Mouse (Mus musculus) heart, embryonic 11.5 days (tissue): ENCODE data around the gene Sox3. TPM values are rescaled to one million over a fixed set of nuclear protein-coding genes. Genes with fewer than 3 reads are reported as not detected.

Experiments
- ATAC-seq: fragments of 200-750 bp; cut with Nextera tagmentation; replicated peaks from 2 replicates; pipeline ENCODE4 v1.8.0; 2017; ENCODE audit warnings: moderate library complexity; ENCODE audit not compliant: insufficient number of reproducible peaks, low FRiP score, low TSS enrichment
- H3K27ac ChIP-seq: fragments of 300-500 bp; sonication (generic); 2 replicates; pipeline ENCODE4 v1.5.1; 2014; ENCODE audit warnings: mild to moderate bottlenecking, low read depth, low read length
- H3K27me3 ChIP-seq: fragments of 300-500 bp; sonication (generic); 2 replicates; pipeline ENCODE4 v1.6.1; 2014; ENCODE audit warnings: mild to moderate bottlenecking, low read length, mixed read lengths; ENCODE audit not compliant: control insufficient read depth, insufficient read depth
- H3K36me3 ChIP-seq: fragments of 300-500 bp; sonication (generic); 2 replicates; pipeline ENCODE4 v1.6.1; 2014; ENCODE audit warnings: mild to moderate bottlenecking, low read length, moderate library complexity, mixed read lengths; ENCODE audit not compliant: control insufficient read depth, insufficient read depth
- H3K4me1 ChIP-seq: fragments of 300-500 bp; sonication (generic); 2 replicates; pipeline ENCODE4 v1.6.1; 2014; ENCODE audit warnings: low read length; ENCODE audit not compliant: control insufficient read depth, insufficient read depth
- H3K4me2 ChIP-seq: fragments of 300-500 bp; sonication (generic); 2 replicates; pipeline ENCODE4 v1.6.1; 2014; ENCODE audit warnings: mild to moderate bottlenecking, moderate library complexity
- H3K4me3 ChIP-seq: fragments of 300-500 bp; sonication (generic); 2 replicates; pipeline ENCODE4 v1.5.1; 2014; ENCODE audit warnings: low read depth, low read length
- H3K9ac ChIP-seq: fragments of 300-500 bp; sonication (generic); 2 replicates; pipeline ENCODE4 v1.6.1; 2014; ENCODE audit warnings: mild to moderate bottlenecking, low read depth, low read length, moderate library complexity
- H3K9me3 ChIP-seq: fragments of 300-500 bp; sonication (generic); replicated peaks from 2 replicates; pipeline ENCODE4 v1.6.1; 2016; ENCODE audit warnings: low read length; ENCODE audit not compliant: control insufficient read depth
- WGBS: fragments of 180-500 bp; shearing (Covaris S2); extraction: QIAGEN DNeasy Blood & Tissue Kit; methylation state at CpG from one replicate; pipeline ENCODE4 v1.1.7; 2014; ENCODE audit not compliant: insufficient replicate concordance; 5-methylcytosine and 5-hydroxymethylcytosine counted together
- polyA plus RNA-seq: library from polyadenylated mRNA; unstranded; fragments of >200 nt; fragmentation: Nextera tagmentation; extraction: Ambion mirVana; gene quantifications from 2 replicates; pipeline ENCODE4 v1.2.1, GENCODE M21; 2014

Gene Sox3
- polyA plus RNA-seq, 1 experiment from 2014 or later = 0.92 TPM

- WGBS = 12% methylated on average over 43 of the region's 43 CpGs
- Histone ChIP-seq H3K36me3 (no peaks in the 10 kb centered on the region), H3K27me3 (peaks cover 76% of the 10 kb centered on the region), H3K4me3 (peak overlapping the region; percentile 47), H3K4me1 (no peaks in the 10 kb centered on the region), H3K9ac (peak overlapping the region; percentile 39; the same call in 1 of the 2 replicates), H3K9me3 (no peaks in the 10 kb centered on the region), H3K27ac (no peak overlapping the region), H3K4me2 (peak overlapping the region; percentile 71)
- ATAC-seq = no peak
Measured at GRCm38 (mm10) chrX:60891329-60892095, 1.7 kb downstream of the Sox3 start.

- no peak for ATAC-seq
- Histone ChIP-seq H3K36me3 (no peaks in the 10 kb centered on the region), H3K4me2 (peak overlapping the region; percentile 71), H3K9me3 (no peaks in the 10 kb centered on the region), H3K9ac (no peak overlapping the region), H3K27me3 (peaks cover 68% of the 10 kb centered on the region), H3K4me1 (no peaks in the 10 kb centered on the region), H3K4me3 (peak overlapping the region; percentile 47; the same call in 1 of the 2 replicates), H3K27ac (no peak overlapping the region)
- 17% methylated on average over 18 of the region's 18 CpGs for WGBS
Measured at GRCm38 (mm10) chrX:60890651-60891050, 2.6 kb downstream of the Sox3 start.

DNA sequence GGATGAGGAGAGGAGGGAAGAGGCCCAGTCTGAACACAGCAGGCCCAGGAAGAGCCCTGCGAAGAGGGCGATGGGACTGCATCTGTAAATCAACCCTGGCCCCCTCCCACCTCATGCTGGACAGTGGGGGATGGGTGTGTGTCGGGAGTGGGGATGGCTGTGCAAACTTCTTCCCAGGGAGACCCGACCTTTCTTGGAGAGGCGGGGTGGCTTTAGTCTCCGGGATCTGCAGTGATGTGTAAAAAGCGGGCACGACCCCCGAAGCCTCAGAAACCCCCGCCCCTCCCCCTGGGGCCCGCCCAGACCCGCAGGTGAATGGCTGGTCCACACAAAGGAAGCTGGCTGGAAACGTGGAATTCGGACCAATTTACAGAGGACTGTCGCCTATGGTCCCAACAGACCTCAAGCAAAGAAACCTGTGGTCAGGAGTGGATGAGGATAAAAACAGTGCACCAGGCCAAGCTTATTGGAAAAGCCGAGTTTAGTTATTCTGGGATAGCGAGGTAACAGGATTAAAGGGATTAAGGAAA is 3.2 kb downstream of the Sox3 start:
- Histone ChIP-seq H3K27ac (no peak overlapping the region), H3K9me3 (no peaks in the 10 kb centered on the region), H3K36me3 (no peaks in the 10 kb centered on the region), H3K4me3 (no peak overlapping the region), H3K9ac (no peak overlapping the region), H3K4me1 (no peaks in the 10 kb centered on the region), H3K4me2 (no peak overlapping the region), H3K27me3 (peaks cover 64% of the 10 kb centered on the region)
- ATAC-seq = no peak
- WGBS = 9% methylated on average over 17 of the region's 17 CpGs
